Mouse (Mus musculus) forebrain, embryonic 13.5 days (tissue): ENCODE measurements around the gene Men1. TPM values are rescaled to one million over a fixed set of nuclear protein-coding genes. Genes with fewer than 3 reads are reported as not detected.

Experiments used
- ATAC-seq: fragments of 200-750 bp; cut with Nextera tagmentation; 2 replicates; pipeline ENCODE4 v1.8.0; 2017
- H3K27ac ChIP-seq: fragments of 300-500 bp; sonication (generic); 2 replicates; pipeline ENCODE4 v1.5.1; 2015; ENCODE audit warnings: inconsistent platforms, mild to moderate bottlenecking, moderate library complexity
- H3K27me3 ChIP-seq: fragments of 300-500 bp; sonication (generic); 2 replicates; pipeline ENCODE4 v1.6.1; 2015; ENCODE audit warnings: mild to moderate bottlenecking, inconsistent platforms
- H3K36me3 ChIP-seq: fragments of 300-500 bp; sonication (generic); 2 replicates; pipeline ENCODE4 v1.6.1; 2015; ENCODE audit warnings: mild to moderate bottlenecking, inconsistent platforms; ENCODE audit not compliant: poor library complexity, severe bottlenecking
- H3K4me1 ChIP-seq: fragments of 300-500 bp; sonication (generic); 2 replicates; pipeline ENCODE4 v1.6.1; 2015; ENCODE audit warnings: inconsistent platforms
- H3K4me2 ChIP-seq: fragments of 300-500 bp; sonication (generic); 2 replicates; pipeline ENCODE4 v1.6.1; 2015; ENCODE audit warnings: inconsistent platforms, mild to moderate bottlenecking, moderate library complexity
- H3K4me3 ChIP-seq: fragments of 300-500 bp; sonication (generic); 2 replicates; pipeline ENCODE4 v1.5.1; 2015; ENCODE audit warnings: mild to moderate bottlenecking, inconsistent platforms
- H3K9ac ChIP-seq: fragments of 300-500 bp; sonication (generic); 2 replicates; pipeline ENCODE4 v1.6.1; 2015; ENCODE audit warnings: mild to moderate bottlenecking, inconsistent platforms
- H3K9me3 ChIP-seq: fragments of 300-500 bp; sonication (generic); replicated peaks from 2 replicates; pipeline ENCODE4 v1.6.1; 2016; ENCODE audit warnings: inconsistent platforms
- WGBS: fragments of 180-500 bp; shearing (Covaris S2); methylation state at CpG from one replicate; pipeline ENCODE4 v1.1.7; 2015; 5-methylcytosine and 5-hydroxymethylcytosine counted together
- polyA plus RNA-seq: library from polyadenylated mRNA; unstranded; fragments of >200 nt; fragmentation: Nextera tagmentation; extraction: Ambion mirVana; gene quantifications from 2 replicates; pipeline ENCODE4 v1.2.1, GENCODE M21; 2015

Men1 gene
- polyA plus RNA-seq, 1 experiment from 2014 or later, result 83.8 TPM

DNA sequence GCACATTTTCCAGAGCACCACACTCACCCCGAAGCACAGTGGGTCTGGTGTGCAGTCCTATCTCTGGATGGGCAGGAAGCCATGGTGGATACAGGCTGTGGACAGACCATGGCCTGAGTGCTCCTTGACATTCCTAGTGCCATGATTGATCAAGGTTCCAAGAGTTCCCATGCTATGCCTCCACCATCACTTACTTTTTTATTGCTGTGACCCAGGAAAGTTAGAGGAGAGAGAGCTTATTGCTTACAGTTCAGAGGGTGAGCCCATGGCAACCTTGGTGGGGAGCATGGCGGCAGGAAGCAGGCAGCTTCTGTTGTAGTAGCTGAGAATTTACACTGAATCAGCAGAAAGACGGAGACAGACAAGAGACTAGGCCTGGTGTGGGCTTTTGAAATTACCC is 26.5 kb downstream of the Men1 start:
- no peak for ATAC-seq
- no peak overlapping the region for H3K4me2 ChIP-seq
- no peak overlapping the region for H3K27ac ChIP-seq
- no peaks in the 10 kb centered on the region for H3K27me3 ChIP-seq
- no peak overlapping the region for H3K4me3 ChIP-seq
- no peak overlapping the region for H3K9ac ChIP-seq
- peaks cover 17% of the 10 kb centered on the region for H3K36me3 ChIP-seq
- WGBS, result 95% methylated on average over 3 of the region's 3 CpGs
- no peaks in the 10 kb centered on the region for H3K9me3 ChIP-seq
- H3K4me1 ChIP-seq, result peaks cover 25% of the 10 kb centered on the region

DNA sequence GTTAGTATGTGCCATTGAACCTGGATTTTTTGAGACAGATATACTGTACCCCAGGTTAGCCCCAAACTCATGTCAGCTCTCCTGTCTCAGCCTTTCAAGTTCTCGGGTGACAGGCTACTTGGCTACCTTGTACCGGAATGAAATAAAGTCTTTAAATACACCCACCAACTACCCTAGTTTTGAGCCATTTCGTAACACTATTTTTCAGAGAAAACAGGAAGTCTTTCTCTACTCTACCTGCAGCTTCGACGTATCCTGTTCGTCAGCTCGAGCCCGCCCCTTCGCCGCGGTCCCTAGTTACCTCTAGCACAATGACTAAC is 28.3 kb downstream of the Men1 start:
- H3K4me1 ChIP-seq, result peaks cover 38% of the 10 kb centered on the region
- no peaks in the 10 kb centered on the region for H3K9me3 ChIP-seq
- peaks cover 34% of the 10 kb centered on the region for H3K36me3 ChIP-seq
- H3K4me2 ChIP-seq, result peak overlapping the region; percentile 93
- WGBS, result under 1% methylated on average over 11 of the region's 11 CpGs
- H3K9ac ChIP-seq, result peak overlapping the region; percentile 99
- peak overlapping the region; percentile 98 for H3K4me3 ChIP-seq
- H3K27me3 ChIP-seq, result no peaks in the 10 kb centered on the region
- peak overlapping the region; percentile 99 for H3K27ac ChIP-seq
- no peak for ATAC-seq

DNA sequence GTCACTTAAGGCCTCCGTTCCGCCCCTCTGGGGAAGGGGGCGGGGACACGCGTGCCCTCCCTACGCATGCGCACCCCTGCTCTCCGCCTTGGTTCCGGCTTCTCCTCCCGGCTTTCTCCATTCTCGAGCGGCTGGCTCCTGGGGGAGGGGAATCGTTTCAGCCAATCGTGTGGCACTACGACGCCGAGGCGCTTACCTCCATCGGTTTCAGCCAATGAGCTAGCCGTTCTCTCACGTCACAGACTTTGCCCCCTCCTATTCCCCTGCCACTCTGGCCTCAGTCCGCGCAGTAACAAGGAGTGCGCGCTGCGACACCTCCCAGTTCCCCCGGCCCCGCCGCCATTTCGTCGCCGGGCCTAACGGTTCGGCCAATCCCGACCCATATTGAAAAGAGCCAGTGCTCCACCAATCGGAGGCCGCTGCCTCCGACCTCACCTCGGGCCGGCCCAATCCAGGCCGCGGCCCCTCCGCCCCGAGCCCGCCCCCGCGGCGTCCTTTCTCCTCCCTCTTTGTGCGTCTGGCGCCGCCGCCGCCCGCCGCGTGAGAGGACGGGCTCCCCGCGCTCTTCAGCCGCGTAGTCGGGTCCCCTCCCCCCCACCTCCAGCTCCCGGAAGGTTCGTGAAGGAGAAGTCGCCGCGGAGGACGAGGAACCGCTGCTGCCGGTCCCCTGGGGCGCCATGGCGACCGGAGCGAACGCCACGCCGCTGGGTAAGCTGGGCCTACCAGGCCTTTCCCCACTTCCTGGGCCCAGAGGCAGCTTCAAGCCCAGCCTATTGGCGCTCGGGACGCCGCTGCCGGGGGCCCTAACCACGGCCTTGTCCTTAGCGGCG is 28.8 kb downstream of the Men1 start, which contains the start of gene Sf1:
Gene Sf1, plus strand, starts transcription at position 280 of the 830 bp plus-strand sequence.
- H3K9ac ChIP-seq, result peak within 1 kb of the TSS; percentile 99
- peaks cover 38% of the 10 kb centered on the region for H3K4me1 ChIP-seq
- under 1% methylated on average over 65 of the region's 85 CpGs for WGBS
- H3K27me3 ChIP-seq, result no peaks in the 10 kb centered on the region
- peak within 1 kb of the TSS; percentile 99 for H3K27ac ChIP-seq
- ATAC-seq, result peak; percentile 98
- peaks cover 40% of the 10 kb centered on the region for H3K36me3 ChIP-seq
- no peaks in the 10 kb centered on the region for H3K9me3 ChIP-seq
- H3K4me2 ChIP-seq, result peak within 1 kb of the TSS; percentile 93
- peak within 1 kb of the TSS; percentile 98 for H3K4me3 ChIP-seq

DNA sequence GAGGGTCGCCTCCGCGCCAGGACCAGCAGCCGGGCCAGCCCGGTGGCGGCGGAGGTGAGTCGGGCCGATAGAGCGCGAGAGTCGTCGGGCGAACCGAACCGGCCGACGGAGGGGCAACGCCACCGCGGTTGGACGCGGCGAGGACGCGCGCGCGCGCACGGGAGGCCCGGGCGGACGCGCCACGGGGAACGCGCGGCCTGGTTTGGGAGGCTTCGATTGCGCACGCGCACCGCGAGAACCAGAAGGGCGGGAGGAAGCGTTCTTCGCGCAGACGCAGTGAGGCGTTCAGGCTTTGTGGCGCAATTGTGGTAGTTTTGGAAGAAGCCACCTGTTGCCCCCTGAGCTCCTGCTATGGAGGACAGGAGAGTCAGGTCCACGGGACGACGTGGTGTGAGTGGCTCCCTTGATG is 29.5 kb downstream of the Men1 start:
- H3K36me3 ChIP-seq, result peaks cover 45% of the 10 kb centered on the region
- H3K27me3 ChIP-seq, result no peaks in the 10 kb centered on the region
- WGBS, result under 1% methylated on average over 55 of the region's 55 CpGs
- peak overlapping the region; percentile 99 for H3K27ac ChIP-seq
- no peak for ATAC-seq
- H3K9ac ChIP-seq, result peak overlapping the region; percentile 99
- H3K4me2 ChIP-seq, result peak overlapping the region; percentile 93
- H3K9me3 ChIP-seq, result no peaks in the 10 kb centered on the region
- H3K4me1 ChIP-seq, result peaks cover 38% of the 10 kb centered on the region
- peak overlapping the region; percentile 98 for H3K4me3 ChIP-seq

DNA sequence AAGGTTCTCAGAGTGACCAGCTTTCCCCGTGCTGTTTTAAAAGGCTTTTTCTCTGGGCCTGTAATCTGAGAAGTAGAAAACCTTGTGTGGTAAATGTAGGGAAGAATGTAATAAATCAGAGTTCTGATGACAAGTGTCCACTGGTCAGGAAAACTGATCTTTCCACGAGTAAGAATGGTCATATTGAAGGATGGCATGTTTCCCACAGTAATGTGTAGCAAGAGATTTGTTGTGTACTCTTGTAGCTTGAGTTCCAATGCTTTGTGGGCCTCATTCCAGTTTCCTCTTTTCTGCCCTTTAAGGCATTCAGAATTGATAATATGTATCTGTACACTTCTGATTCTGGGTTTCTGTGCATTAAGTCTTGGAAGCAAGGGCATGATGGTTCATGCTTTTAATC is 30.1 kb downstream of the Men1 start:
- 3% methylated on average over 2 of the region's 2 CpGs for WGBS

DNA sequence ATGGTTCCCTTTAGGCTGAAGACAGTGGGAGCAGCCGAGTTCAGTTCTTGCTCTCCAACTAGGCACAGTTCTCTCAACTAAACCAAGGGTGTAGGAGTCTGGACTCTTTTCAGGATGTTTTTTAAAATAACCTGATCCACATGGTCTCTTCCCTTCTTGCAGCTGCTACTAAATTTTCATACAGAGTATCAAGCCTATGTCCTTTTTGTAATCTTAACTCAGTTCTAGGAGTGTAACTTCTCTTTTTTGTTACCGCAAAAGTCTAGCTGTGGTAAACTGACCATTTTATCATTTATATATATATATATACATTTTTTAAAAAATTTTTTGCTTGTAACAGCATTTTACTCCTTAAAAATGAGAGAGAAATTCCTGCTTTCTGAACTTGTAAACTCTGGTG is 35.4 kb downstream of the Men1 start:
- H3K27ac ChIP-seq, result no peak overlapping the region
- peaks cover 24% of the 10 kb centered on the region for H3K4me1 ChIP-seq
- no peaks in the 10 kb centered on the region for H3K27me3 ChIP-seq
- 96% methylated on average over 2 of the region's 2 CpGs for WGBS
- H3K36me3 ChIP-seq, result peaks cover 97% of the 10 kb centered on the region
- H3K9me3 ChIP-seq, result no peaks in the 10 kb centered on the region
- ATAC-seq, result no peak
- H3K4me2 ChIP-seq, result no peak overlapping the region
- no peak overlapping the region for H3K9ac ChIP-seq
- no peak overlapping the region for H3K4me3 ChIP-seq

More for the DNA sequence above, 30.1 kb downstream of the Men1 start:
- no peak for ATAC-seq
- Histone ChIP-seq H3K4me3 (peak overlapping the region; percentile 98), H3K4me2 (peak overlapping the region; percentile 93), H3K27me3 (no peaks in the 10 kb centered on the region), H3K36me3 (peaks cover 51% of the 10 kb centered on the region), H3K9ac (peak overlapping the region; percentile 99), H3K27ac (no peak overlapping the region), H3K4me1 (peaks cover 38% of the 10 kb centered on the region), H3K9me3 (no peaks in the 10 kb centered on the region)

DNA sequence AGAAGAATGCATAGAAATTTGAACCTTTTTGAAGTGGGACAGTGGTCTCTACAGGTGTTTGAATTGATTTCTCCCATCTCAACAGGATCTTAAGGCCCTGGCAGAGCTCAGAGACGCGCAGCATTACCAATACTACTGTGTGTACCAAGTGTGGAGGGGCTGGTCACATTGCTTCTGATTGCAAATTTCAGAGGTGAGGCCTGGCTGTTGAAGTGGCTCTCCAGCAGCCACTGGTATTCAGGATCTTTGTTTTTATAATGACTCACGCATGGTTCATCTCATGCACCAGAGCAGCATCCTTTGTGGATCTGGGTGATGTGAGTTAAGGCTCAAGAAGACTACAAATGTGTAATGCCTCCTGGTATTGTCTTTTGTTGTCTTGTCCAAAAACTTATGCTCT is 37.7 kb downstream of the Men1 start:
- ATAC-seq, result no peak
- H3K4me3 ChIP-seq, result no peak overlapping the region
- no peaks in the 10 kb centered on the region for H3K27me3 ChIP-seq
- no peak overlapping the region for H3K9ac ChIP-seq
- WGBS, result 94% methylated on average over 3 of the region's 3 CpGs
- H3K4me2 ChIP-seq, result no peak overlapping the region
- no peaks in the 10 kb centered on the region for H3K9me3 ChIP-seq
- peaks cover 98% of the 10 kb centered on the region for H3K36me3 ChIP-seq
- peaks cover 4% of the 10 kb centered on the region for H3K4me1 ChIP-seq
- H3K27ac ChIP-seq, result no peak overlapping the region

DNA sequence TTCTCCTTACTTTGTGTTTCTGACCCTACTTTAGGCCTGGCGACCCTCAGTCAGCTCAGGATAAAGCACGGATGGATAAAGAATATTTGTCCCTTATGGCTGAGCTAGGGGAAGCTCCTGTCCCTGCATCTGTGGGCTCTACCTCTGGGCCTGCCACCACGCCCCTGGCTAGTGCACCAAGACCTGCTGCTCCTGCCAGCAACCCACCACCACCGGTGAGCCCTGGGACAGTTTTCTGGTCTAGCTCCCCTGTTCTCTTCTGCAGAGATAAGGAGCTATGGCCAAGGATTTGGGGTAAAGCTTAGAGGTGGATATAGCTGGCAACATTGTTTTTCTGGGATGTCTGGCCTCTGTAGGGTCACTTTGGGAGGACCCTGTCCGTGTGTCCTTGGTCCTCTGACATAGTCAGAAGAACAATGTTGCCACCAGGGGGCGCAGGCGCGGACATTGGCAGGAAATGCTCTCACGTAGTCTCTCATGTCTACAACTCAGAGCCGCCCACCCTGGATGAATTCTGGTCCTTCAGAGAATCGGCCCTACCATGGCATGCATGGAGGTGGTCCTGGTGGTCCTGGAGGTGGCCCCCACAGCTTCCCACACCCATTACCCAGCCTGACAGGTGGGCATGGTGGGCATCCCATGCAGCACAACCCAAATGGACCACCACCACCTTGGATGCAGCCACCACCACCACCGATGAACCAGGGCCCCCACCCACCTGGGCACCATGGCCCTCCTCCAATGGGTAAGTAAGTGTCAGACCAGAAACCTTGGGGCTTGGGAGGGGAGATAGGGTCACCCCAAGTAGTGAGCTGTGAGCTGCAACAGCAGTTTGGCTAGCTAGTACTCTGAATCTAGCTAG is 39.0 kb downstream of the Men1 start:
- Histone ChIP-seq H3K27ac (no peak overlapping the region), H3K36me3 (peaks cover 98% of the 10 kb centered on the region), H3K4me3 (no peak overlapping the region), H3K27me3 (no peaks in the 10 kb centered on the region), H3K4me1 (0 out of 2 replicates have a peak, but pooled peaks cover 7% of the 10 kb centered on the region), H3K9ac (no peak overlapping the region), H3K9me3 (no peaks in the 10 kb centered on the region), H3K4me2 (no peak overlapping the region)
- 71% methylated on average over 12 of the region's 12 CpGs for WGBS
- ATAC-seq, result peak; percentile 19; the same call in 1 of the 2 replicates

DNA sequence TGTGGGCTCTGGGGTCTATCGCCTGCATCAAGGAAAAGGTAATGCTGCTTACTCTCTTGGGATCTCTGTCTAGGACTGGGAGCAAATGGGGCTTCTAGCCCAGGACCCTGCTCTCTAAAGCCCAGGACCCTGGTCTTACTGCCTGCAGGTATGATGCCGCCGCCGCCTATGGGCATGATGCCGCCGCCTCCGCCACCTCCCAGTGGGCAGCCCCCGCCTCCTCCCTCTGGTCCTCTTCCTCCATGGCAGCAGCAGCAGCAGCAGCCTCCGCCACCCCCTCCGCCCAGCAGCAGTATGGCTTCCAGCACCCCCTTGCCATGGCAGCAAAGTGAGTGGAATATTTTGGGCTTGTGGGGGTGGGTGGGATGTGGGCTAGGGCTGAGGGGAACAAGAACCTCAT is 39.8 kb downstream of the Men1 start:
- Histone ChIP-seq H3K36me3 (peaks cover 100% of the 10 kb centered on the region), H3K27ac (no peak overlapping the region), H3K4me1 (0 out of 2 replicates have a peak, but pooled peaks cover 7% of the 10 kb centered on the region), H3K9ac (no peak overlapping the region), H3K4me3 (no peak overlapping the region), H3K4me2 (no peak overlapping the region), H3K9me3 (no peaks in the 10 kb centered on the region), H3K27me3 (no peaks in the 10 kb centered on the region)
- WGBS, result 95% methylated on average over 10 of the region's 10 CpGs
- no peak for ATAC-seq

DNA sequence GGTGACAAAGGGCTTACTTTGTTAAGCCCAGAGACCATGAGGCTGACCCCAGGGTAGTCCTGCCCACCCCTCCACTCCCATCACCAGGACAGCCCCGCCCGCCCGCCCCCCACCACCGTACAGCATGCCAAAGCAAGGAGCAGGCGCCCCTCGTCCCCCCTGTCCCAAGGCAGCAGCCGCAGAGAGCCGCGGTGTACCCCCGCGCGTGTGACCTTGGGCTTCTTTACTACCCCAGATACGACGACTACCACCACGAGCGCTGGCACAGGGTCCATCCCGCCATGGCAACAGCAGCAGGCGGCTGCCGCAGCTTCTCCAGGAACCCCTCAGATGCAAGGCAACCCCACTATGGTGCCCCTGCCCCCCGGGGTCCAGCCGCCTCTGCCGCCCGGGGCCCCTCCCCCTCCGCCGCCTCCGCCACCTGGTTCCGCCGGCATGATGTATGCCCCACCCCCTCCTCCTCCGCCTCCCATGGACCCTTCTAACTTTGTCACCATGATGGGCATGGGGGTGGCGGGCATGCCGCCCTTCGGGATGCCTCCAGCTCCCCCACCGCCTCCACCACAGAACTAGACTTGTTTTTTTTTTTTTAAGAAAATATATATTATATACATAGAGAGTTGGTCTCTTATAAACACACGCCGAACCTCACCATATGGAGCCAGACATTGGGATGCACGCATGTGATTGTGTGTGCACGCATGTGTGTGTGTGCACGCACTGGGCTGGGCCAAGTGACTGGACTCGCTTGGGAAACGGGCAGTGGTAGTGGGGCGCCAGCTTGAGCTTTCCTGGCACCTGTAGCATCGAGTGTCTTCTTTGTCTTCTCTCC is 40.9 kb downstream of the Men1 start:
- Histone ChIP-seq H3K9ac (no peak overlapping the region), H3K36me3 (peaks cover 92% of the 10 kb centered on the region), H3K4me2 (no peak overlapping the region), H3K9me3 (no peaks in the 10 kb centered on the region), H3K4me1 (0 out of 2 replicates have a peak, but pooled peaks cover 7% of the 10 kb centered on the region), H3K4me3 (no peak overlapping the region), H3K27ac (no peak overlapping the region), H3K27me3 (no peaks in the 10 kb centered on the region)
- no peak; the same call in 1 of the 2 replicates for ATAC-seq
- 89% methylated on average over 38 of the region's 42 CpGs for WGBS

DNA sequence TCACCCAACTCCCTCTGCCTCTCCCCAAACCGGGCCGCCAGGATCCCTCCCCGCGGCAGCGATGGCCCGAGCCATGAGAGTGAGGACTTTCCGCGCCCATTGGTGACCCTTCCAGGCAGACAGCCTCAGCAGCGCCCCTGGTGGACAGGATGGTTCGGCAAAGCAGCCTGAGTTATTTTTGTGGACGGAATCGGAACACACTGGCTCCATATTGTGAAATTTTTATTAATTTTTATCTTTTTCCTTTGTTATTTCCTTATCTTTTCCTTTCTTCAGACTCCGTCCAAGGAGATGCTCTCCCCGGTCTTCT is 41.4 kb downstream of the Men1 start:
- H3K4me3 ChIP-seq, result no peak overlapping the region
- ATAC-seq, result no peak
- H3K27ac ChIP-seq, result no peak overlapping the region
- H3K9me3 ChIP-seq, result no peaks in the 10 kb centered on the region
- peaks cover 86% of the 10 kb centered on the region for H3K36me3 ChIP-seq
- 73% methylated on average over 14 of the region's 14 CpGs for WGBS
- H3K27me3 ChIP-seq, result no peaks in the 10 kb centered on the region
- no peak overlapping the region for H3K9ac ChIP-seq
- no peak overlapping the region for H3K4me2 ChIP-seq
- 0 out of 2 replicates have a peak, but pooled peaks cover 7% of the 10 kb centered on the region for H3K4me1 ChIP-seq
